Mouse (Mus musculus) kidney, embryonic 14.5 days (tissue): Measurements from ENCODE around the gene Ccl3. TPM values are rescaled to one million over a fixed set of nuclear protein-coding genes. Genes with fewer than 3 reads are reported as not detected.

Experiments
- ATAC-seq: fragments of 200-750 bp; cut with Nextera tagmentation; 2 replicates; pipeline ENCODE4 v1.8.0; 2017; ENCODE audit warnings: moderate number of reproducible peaks, mild to moderate bottlenecking, moderate TSS enrichment, moderate library complexity; ENCODE audit not compliant: low FRiP score, low TSS enrichment
- H3K27ac ChIP-seq: fragments of 300-500 bp; sonication (generic); 2 replicates; pipeline ENCODE4 v1.5.1; 2014; ENCODE audit warnings: low read depth, mild to moderate bottlenecking, low read length, moderate library complexity, mixed read lengths
- H3K27me3 ChIP-seq: fragments of 300-500 bp; sonication (generic); 2 replicates; pipeline ENCODE4 v1.6.1; 2014; ENCODE audit warnings: mild to moderate bottlenecking, low read length; ENCODE audit not compliant: control insufficient read depth, insufficient read depth
- H3K36me3 ChIP-seq: fragments of 300-500 bp; sonication (generic); 2 replicates; pipeline ENCODE4 v1.6.1; 2014; ENCODE audit warnings: low read length, mixed read lengths; ENCODE audit not compliant: control insufficient read depth, insufficient read depth
- H3K4me1 ChIP-seq: fragments of 300-500 bp; sonication (generic); 2 replicates; pipeline ENCODE4 v1.6.1; 2014; ENCODE audit warnings: low read length, mixed read lengths; ENCODE audit not compliant: control insufficient read depth, insufficient read depth
- H3K4me2 ChIP-seq: fragments of 300-500 bp; sonication (generic); replicated peaks from 2 replicates; pipeline ENCODE4 v1.6.1; 2014; ENCODE audit warnings: low read depth, mild to moderate bottlenecking, low read length
- H3K4me3 ChIP-seq: fragments of 300-500 bp; sonication (generic); 2 replicates; pipeline ENCODE4 v1.5.1; 2014; ENCODE audit warnings: mild to moderate bottlenecking, low read length
- H3K9ac ChIP-seq: fragments of 300-500 bp; sonication (generic); 2 replicates; pipeline ENCODE4 v1.6.1; 2014; ENCODE audit warnings: low read depth, mild to moderate bottlenecking, low read length, moderate library complexity
- H3K9me3 ChIP-seq: fragments of 300-500 bp; sonication (generic); 2 replicates; pipeline ENCODE4 v1.6.1; 2016; ENCODE audit warnings: low read length; ENCODE audit not compliant: control insufficient read depth
- WGBS: fragments of 180-500 bp; shearing (Covaris S2); extraction: QIAGEN DNeasy Blood & Tissue Kit; methylation state at CpG from one replicate; pipeline ENCODE4 v1.1.7; 2014; 5-methylcytosine and 5-hydroxymethylcytosine counted together
- polyA plus RNA-seq: library from polyadenylated mRNA; unstranded; fragments of >200 nt; fragmentation: Nextera tagmentation; extraction: Ambion mirVana; gene quantifications from 2 replicates; pipeline ENCODE4 v1.2.1, GENCODE M21; 2014

Gene Ccl3
- polyA plus RNA-seq, 1 experiment from 2014 or later, result 0.49 TPM

DNA sequence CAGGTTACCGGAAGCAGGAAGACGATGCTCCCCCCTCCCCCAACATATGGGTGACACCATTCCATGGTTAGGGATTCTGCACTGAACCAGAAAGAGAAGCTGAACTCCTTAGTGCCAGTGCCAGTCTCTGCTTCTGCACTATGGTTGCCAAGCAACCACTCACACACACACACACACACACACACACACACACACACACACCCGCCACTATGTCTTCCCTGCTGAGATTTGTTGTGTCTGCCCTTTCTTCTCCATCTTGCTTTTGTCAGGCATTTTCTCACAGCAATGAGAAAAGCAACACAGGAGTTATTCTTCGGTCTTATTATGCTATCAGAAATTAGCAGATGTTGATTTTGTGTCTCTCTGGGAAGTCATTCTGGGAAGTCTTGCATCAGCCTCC is 14.7 kb downstream of the Ccl3 start:
- WGBS, result 65% methylated on average over 4 of the region's 4 CpGs
- H3K9ac ChIP-seq, result no peak overlapping the region
- H3K4me3 ChIP-seq, result no peak overlapping the region
- no peaks in the 10 kb centered on the region for H3K36me3 ChIP-seq
- H3K27me3 ChIP-seq, result no peaks in the 10 kb centered on the region
- H3K4me2 ChIP-seq, result no peak overlapping the region
- ATAC-seq, result no peak
- H3K9me3 ChIP-seq, result no peaks in the 10 kb centered on the region
- no peak overlapping the region for H3K27ac ChIP-seq
- no peaks in the 10 kb centered on the region for H3K4me1 ChIP-seq

DNA sequence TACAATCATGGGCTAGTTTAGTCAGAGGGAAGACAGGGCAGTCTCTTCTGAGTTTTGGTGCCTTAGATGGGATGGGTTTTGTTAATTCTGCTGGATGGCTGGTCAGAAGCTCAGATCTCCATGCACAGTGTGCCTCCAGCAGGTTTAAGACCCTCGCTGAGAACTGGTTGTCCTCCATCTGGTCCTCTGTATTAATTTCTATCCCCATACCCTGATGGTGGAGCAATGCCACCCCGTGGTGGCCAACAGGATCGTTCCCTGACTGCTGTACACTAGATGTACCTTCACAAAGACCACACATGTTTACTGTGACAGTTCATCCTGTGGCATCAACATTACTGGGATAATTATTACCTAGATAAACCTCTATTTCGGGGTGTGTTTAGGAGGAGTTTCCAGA is 16.4 kb downstream of the Ccl3 start:
- no peak for ATAC-seq
- no peak overlapping the region for H3K9ac ChIP-seq
- H3K36me3 ChIP-seq, result no peaks in the 10 kb centered on the region
- no peaks in the 10 kb centered on the region for H3K4me1 ChIP-seq
- no peaks in the 10 kb centered on the region for H3K27me3 ChIP-seq
- no peak overlapping the region for H3K4me2 ChIP-seq
- WGBS, result 74% methylated on average over 4 of the region's 4 CpGs
- H3K27ac ChIP-seq, result no peak overlapping the region
- no peaks in the 10 kb centered on the region for H3K9me3 ChIP-seq
- no peak overlapping the region for H3K4me3 ChIP-seq

DNA sequence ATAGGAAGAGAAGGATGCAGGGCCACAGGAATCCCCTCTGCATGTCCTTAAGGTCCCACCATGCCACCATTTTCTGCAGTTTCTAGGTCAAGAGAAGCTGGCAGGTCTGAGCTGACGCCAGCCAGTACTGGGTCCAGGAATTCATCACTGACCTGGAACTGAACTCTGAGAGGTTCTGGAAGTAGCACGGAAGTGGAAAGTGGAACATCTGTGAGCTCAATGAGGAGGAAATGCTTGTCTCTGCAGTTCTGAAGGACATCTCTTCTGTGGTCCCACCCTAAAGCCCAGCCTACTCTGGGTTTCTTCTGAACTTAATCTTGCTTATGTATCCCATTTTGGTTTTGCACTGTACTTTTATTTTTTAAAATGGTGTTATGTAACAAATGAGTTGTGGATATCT is 18.1 kb downstream of the Ccl3 start:
- ATAC-seq, result no peak

DNA sequence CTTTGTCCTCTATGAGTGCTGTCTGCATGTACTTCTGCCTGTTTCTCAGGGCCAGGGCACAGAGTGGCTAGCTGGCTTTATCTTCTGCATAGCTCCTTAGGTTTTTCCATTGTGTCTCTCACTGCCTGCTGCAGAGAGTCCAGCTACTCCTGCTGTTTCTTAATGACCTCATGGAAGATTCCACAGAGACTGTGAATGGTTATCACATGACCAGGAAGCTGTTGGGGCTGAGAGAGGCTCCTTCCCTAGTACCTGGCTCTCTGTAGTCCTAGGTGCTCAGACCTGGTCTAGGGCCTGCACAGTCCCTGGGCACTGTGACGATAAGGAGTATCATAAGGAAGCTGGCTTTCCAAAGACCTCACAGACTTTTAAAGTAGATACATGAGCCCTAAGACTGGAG is 18.5 kb downstream of the Ccl3 start:
- no peaks in the 10 kb centered on the region for H3K4me1 ChIP-seq
- WGBS, result 92% methylated on average over 1 of the region's 1 CpGs
- H3K9me3 ChIP-seq, result no peaks in the 10 kb centered on the region
- H3K27me3 ChIP-seq, result no peaks in the 10 kb centered on the region
- H3K4me2 ChIP-seq, result no peak overlapping the region
- ATAC-seq, result no peak
- no peak overlapping the region for H3K27ac ChIP-seq
- no peak overlapping the region for H3K4me3 ChIP-seq
- H3K9ac ChIP-seq, result no peak overlapping the region
- no peaks in the 10 kb centered on the region for H3K36me3 ChIP-seq

More for the DNA sequence above, 18.1 kb downstream of the Ccl3 start:
- WGBS, result 76% methylated on average over 2 of the region's 2 CpGs
- Histone ChIP-seq H3K4me2 (no peak overlapping the region), H3K4me1 (no peaks in the 10 kb centered on the region), H3K27ac (no peak overlapping the region), H3K9me3 (no peaks in the 10 kb centered on the region), H3K27me3 (no peaks in the 10 kb centered on the region), H3K36me3 (no peaks in the 10 kb centered on the region), H3K9ac (no peak overlapping the region), H3K4me3 (no peak overlapping the region)

DNA sequence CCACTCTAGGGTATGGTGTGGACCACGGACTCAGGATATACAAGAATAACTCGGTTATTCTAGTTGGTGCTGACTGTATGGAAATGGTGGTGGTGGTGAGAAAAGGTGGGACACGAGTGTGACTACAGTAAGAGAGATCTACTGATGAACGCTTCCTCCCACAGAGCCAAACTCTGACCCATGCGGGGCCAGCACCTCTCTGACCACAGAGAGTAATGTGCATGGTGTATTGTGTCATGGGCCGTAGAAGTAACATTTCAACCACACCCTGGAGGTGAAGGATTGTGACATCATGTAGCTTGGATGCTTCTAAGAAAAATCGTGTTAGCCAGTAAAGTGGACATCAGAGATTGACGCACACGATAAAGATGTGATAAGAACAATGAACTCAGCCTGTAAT is 20.3 kb downstream of the Ccl3 start:
- 87% methylated on average over 9 of the region's 9 CpGs for WGBS
- H3K36me3 ChIP-seq, result no peaks in the 10 kb centered on the region
- H3K27ac ChIP-seq, result no peak overlapping the region
- H3K4me3 ChIP-seq, result no peak overlapping the region
- H3K9me3 ChIP-seq, result no peaks in the 10 kb centered on the region
- no peak overlapping the region for H3K9ac ChIP-seq
- H3K4me1 ChIP-seq, result no peaks in the 10 kb centered on the region
- no peak overlapping the region for H3K4me2 ChIP-seq
- ATAC-seq, result no peak
- no peaks in the 10 kb centered on the region for H3K27me3 ChIP-seq

DNA sequence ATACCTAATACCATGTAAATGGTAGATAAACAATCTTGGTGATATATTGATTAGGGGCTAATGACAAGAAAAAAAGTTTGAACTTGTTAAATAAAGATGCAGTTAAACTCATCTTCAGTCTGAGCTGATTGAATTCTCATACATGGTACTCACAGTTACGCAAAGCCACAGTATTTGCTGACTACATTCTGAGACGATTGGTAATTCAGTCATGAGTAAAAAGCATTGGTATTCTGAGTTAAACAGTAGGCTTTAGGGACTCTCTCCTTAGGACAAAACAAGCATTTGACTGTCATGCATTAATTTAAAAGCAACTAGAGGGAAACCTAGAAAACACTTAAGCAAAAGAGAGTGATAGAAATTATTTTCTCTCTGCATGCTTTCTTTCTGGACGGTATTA is 25.6 kb downstream of the Ccl3 start:
- Histone ChIP-seq H3K27me3 (no peaks in the 10 kb centered on the region), H3K36me3 (no peaks in the 10 kb centered on the region), H3K4me1 (no peaks in the 10 kb centered on the region), H3K4me3 (no peak overlapping the region), H3K9ac (no peak overlapping the region), H3K4me2 (no peak overlapping the region), H3K27ac (no peak overlapping the region), H3K9me3 (no peaks in the 10 kb centered on the region)
- WGBS, result 89% methylated on average over 3 of the region's 3 CpGs
- no peak for ATAC-seq

DNA sequence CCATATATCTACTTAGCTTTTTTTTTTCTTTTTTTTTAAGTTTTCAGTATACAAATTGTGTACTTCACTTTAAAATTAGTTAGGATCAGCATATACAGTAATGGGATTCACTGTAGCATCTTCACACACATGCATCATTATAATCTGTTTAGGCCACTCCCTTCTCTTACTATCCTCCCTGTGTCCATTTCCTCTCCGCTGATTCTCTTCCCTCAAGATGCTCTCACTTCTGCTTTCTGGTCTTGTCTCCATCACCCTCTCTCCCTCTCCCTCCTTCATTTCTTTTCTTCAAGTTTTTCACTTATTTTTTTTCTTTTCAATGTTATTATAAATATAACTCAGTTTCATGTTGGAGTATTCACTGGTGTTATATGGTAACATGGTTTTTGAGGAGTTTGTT is 30.1 kb downstream of the Ccl3 start:
- Histone ChIP-seq H3K4me2 (no peak overlapping the region), H3K9me3 (no peaks in the 10 kb centered on the region), H3K4me1 (no peaks in the 10 kb centered on the region), H3K27me3 (no peaks in the 10 kb centered on the region), H3K27ac (no peak overlapping the region), H3K9ac (no peak overlapping the region), H3K4me3 (no peak overlapping the region), H3K36me3 (no peaks in the 10 kb centered on the region)
- 87% methylated on average over 1 of the region's 1 CpGs for WGBS
- no peak for ATAC-seq

DNA sequence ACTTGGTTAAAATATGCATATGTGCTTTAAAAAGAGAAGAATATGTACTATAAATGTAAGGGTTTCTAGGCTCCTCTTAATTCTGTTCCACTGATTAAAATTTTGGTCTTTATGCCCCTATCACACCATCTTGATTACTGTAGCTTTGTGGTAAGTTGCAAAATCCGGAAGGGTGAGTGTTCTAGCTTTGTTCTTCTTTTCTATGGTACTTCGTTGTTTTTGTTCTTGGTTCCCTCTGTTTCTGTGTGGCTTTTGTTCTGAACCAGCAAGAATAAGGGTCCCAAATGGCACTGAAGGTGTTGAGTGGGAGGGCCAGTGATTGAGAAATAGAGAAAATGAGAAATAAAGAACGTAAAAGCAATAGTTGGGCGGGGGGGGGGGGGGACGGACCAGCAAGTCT is 30.9 kb downstream of the Ccl3 start:
- Histone ChIP-seq H3K4me2 (no peak overlapping the region), H3K9ac (no peak overlapping the region), H3K4me1 (no peaks in the 10 kb centered on the region), H3K27me3 (no peaks in the 10 kb centered on the region), H3K36me3 (no peaks in the 10 kb centered on the region), H3K9me3 (no peaks in the 10 kb centered on the region), H3K4me3 (no peak overlapping the region), H3K27ac (no peak overlapping the region)
- no peak for ATAC-seq
- WGBS, result 76% methylated on average over 5 of the region's 5 CpGs

DNA sequence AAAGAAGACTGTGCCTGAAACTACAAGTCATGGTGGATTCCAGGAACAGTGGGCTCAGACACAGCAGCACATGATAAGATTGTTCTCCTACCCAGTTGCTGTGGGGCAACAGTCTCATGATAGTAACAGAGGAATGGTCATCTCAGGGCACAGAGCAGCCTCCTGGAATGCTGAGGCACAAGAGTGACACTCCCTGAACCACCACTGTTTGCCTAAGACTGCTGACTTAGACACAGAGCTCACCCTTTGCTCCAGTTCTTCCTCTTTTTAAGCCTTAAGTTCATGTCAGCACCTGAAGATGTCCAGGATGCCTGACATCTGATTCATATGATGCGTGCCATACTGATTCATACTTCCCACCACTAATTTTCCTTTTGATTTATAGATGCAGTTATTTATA is 32.6 kb downstream of the Ccl3 start:
- no peak for ATAC-seq
- Histone ChIP-seq H3K9ac (no peak overlapping the region), H3K9me3 (no peaks in the 10 kb centered on the region), H3K27ac (no peak overlapping the region), H3K4me2 (no peak overlapping the region), H3K4me1 (no peaks in the 10 kb centered on the region), H3K27me3 (no peaks in the 10 kb centered on the region), H3K36me3 (no peaks in the 10 kb centered on the region), H3K4me3 (no peak overlapping the region)
- WGBS, result 92% methylated on average over 1 of the region's 1 CpGs

DNA sequence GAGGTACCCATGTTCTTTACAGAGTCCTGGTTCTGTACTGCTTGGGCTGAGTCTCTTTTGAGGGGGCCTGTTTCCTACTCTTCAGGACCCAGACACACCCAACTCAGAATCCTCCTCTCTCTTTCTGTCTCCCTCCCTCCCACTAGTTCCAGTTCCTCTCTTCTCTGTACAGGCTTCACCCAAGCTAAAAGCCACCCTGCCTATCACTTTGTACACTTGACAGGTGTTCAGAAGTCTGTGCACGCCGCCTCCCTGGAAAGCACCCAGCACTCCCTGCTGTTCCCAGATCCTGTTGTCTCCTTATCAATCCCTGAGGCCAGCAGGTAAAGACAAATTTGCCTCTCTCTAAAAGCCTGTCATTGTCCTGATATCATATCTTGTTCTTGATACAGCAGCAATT is 38.3 kb downstream of the Ccl3 start:
- H3K9me3 ChIP-seq, result no peaks in the 10 kb centered on the region
- H3K4me2 ChIP-seq, result no peak overlapping the region
- WGBS, result 84% methylated on average over 2 of the region's 2 CpGs
- ATAC-seq, result no peak
- H3K36me3 ChIP-seq, result no peaks in the 10 kb centered on the region
- no peak overlapping the region for H3K27ac ChIP-seq
- H3K9ac ChIP-seq, result no peak overlapping the region
- H3K27me3 ChIP-seq, result no peaks in the 10 kb centered on the region
- H3K4me1 ChIP-seq, result no peaks in the 10 kb centered on the region
- no peak overlapping the region for H3K4me3 ChIP-seq
